Mouse (Mus musculus) kidney, adult 8-10 months (tissue): ENCODE data around the gene Adgrl3.

Experiments used
- DNase-seq, 2 experiments: peaks; one replicate each; pipeline ENCODE4 v3.0.0; 2022

Gene Adgrl3

DNA sequence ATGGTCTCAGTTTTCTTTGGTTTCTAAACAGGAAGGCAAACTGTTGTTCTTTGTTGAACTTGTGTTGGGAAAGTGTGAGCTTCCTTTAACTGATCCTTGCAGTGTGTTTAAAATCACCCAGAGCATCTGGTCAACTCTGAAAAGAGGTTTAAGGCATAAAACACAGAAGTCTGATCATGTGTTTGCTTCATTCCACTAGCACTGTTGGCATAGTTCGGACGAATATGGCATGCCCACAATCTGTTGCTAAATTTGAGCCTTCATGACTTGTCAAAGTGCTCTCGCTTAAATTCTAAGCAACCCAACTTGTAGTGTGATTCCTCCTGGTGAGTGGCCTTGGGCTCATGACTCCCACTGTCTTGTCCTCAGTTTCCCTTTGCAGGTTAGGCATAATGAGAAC, 249.8 kb downstream of the Adgrl3 start:
- DNase-seq: no peak

DNA sequence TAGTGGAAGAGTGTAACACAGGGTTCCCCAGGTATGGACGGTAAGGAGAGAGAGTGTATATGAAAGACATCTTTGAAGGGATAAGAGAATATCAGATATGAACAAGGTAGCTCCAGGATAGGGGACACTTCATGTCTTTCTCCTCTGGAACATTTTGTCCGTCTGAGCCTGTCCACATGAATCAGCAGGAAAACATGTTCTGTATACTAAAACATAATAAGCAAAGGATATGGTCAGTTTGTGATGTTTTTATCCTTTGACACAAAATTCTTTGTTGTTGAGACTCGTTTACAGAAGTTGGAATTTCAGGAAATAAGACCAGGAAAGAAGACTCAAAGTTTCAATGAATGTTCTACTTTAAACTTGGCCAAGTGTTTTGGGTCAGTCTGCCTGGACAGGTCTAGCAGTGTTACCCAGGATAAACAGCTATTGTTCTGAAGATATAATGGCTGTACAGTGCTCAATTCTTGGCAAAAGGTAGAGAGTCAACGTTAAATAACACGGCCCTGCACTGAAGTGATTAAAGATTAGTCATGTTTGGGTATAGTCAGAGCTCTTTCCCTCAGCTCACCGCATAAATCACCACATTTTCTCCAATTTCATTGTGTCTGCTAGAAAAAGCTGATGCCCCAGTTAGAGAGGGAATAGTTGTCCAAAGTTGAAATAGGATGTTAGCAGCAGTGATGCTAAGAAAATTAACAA, 255.6 kb downstream of the Adgrl3 start:
- no peak for DNase-seq

DNA sequence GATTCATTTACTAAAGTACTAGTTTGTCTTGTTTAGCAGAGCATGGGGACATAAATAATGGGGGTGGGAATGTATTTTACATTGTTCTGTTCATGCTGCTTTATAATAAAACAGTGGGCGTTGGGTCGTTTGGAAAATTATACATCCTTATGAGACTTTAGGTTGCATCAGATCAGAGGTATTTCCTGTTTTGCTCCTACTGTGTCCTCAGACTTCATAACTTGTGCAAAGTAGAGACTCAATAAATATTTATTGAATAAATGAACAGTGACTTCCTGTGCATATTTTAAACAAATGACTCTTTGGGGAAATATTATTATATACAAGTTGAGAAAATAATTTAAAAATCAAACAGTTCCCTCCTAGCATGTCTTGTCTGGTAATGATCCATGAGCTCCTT, 259.3 kb downstream of the Adgrl3 start:
- DNase-seq: no peak

DNA sequence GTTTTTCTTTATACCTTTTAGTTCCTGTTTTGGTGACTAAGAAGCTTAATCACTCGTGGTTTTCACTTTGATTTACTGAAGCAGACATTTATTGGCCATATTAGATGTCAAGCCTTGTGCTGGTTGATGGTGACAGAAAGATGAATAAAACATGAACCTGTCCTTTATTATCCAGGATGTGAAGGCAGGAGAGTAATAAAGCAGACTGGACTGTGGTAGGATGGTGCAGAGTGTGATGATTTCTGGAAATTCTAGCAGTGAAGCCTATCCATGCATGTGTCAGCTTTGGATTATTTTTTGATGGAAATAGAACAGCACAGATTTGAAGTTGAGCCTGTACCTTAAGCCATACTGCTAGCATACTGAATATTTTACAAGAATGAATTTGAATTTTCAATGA, 265.7 kb downstream of the Adgrl3 start:
- no peak for DNase-seq

DNA sequence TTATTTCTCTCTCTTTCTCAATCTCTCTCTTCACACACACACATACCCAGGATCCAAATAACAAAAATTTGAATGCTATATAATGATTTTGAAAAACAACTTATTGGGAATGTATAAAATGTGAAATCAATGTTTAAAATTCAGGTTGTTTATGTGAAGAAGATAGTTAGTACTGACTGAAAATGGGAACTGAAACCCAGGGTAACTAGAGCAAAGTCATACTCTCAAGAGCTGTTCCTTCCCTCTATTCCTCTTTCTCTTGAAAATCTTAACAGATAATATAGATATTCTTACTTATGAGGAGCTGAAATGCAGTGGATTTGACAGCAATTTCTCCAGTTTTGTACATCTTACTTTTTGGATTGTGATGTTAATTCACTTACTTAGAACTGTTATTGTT, 281.9 kb downstream of the Adgrl3 start:
- no peak for DNase-seq

DNA sequence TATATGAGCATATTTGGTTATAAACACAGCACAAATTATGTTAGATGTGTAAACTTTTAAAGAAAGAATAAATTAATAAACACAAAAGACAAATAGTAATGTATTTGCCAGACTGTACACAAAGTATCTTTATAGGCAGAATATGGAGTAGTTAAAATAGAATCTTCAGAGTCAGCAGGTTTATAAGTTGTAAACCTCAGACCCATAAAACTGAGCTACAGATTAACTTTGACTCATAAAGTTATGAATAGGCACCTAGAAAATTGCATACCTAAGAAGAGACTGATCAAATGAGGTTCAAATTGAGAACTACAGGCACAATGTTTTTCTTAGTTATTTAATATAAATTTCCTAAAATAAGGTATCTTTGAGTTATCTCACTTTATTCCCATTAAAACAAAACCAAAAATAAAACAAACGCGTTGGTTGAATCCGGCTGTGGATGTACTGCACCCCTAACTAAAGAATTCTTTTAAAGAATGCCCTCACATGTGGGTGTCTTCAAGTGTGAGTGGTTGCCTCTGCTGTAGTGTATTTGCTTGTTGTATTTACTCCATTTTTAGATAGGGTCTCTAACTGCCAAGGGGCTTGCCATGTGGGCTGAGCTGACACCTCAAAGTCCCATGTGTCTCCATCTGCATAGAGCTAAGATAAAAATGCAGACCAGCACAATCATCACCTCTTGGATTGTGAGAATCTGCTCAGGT, 297.6 kb downstream of the Adgrl3 start:
- DNase-seq: no peak

DNA sequence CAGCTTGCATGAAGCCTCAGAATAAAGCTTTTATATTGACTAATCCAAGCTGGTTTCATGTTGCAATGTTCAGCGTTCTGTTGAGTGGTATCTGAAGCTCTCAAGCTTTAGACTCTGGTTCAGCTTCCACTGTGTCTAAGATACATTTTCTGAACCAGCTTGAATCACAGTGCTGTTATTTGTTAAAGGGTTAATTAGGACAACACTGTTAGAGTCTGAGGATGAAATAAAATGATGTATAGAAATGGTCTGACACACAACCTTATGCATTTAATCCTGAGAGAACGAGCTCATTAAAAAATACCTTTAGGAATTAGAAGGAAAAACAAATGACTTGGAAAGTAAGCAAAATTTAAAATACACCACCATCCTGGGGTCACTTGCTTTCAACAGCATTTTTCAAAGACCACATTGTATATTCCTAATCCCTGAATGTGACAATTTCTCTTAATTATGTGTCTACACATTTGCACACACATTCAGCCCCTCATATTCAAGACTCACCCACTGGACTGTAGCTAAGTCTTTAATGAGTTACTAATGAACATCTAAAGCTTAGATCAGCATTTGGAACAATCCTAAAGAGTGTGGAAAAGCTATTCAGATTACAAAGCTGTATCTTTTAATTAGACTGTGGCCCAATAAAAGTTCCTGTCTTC, 301.5 kb downstream of the Adgrl3 start:
- no peak for DNase-seq

DNA sequence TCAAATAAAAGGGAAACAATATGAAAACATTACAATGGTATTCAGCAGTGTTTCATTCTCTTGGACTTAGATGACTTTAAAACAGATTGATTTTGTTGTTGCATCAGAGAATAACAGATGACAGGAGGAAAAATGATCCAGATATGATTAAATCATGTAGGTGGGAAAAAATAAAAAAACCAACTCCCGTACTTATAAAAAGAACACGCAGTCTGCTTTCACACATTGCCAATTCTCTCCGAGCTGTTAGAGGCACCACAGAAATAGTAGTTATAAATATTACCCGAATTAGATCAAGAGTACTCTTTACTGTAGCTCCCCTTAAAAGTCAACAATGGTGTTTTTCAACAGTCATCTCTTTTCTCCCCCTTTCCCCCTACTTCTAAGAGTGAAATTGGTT, 302.1 kb downstream of the Adgrl3 start:
- DNase-seq: no peak

DNA sequence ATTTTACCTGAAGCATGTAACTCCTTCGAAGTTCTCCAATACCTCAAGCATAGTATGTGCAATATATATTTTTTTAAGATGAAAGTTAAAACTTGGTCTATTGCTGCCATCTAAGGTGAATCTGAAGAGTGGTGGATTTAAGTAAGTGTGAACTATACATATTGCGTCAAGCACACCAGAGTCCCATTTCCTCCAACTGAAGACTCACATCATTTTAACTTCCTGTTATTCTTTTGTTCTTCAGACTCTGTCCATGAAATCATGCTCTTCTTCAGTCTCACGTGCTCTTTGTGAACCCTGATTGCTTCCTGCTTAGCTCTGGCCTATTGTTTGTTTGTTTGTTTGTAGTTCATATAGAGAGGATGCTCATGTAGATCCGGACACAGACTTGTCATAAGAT, 307.0 kb downstream of the Adgrl3 start:
- DNase-seq: no peak

DNA sequence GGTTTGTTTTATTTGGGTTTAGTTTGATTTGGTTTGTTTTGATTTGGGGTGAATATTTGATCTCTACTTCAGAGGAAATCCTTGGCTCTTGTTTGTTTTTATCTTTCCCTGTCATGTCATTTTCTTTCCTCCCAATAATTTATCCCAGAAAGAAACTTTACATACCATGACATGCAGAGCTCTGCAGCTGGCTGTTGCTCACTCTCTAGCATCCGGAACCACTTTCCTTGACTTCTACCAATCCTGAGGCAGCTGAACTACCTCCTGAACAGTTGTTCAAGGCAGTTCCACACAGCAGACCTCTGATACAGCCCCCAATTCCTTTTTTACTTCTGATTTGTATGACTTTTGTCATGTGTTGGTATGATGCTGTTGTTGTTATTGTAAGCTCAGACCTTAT, 307.5 kb downstream of the Adgrl3 start:
- DNase-seq: no peak

DNA sequence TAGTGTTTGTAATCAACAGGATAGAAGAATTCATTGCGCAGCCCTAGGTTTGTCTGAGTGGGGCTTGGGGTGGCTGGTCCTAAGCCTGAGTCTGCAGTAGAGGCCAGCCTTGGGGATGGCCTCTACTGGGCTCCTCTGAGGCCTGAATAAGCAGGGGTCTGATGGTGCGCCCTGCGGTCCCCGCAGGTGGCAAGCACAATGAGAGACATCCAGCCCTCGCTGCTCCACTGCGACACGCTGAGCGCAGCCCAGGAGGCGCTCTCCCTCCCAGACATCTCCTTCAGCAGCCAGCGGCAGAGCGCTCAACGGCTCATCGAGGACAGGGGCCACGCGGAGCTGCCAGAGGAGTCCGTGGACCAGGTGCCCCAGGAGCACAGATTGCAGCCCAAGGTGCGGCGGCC, 309.6 kb downstream of the Adgrl3 start:
- no peak for DNase-seq

DNA sequence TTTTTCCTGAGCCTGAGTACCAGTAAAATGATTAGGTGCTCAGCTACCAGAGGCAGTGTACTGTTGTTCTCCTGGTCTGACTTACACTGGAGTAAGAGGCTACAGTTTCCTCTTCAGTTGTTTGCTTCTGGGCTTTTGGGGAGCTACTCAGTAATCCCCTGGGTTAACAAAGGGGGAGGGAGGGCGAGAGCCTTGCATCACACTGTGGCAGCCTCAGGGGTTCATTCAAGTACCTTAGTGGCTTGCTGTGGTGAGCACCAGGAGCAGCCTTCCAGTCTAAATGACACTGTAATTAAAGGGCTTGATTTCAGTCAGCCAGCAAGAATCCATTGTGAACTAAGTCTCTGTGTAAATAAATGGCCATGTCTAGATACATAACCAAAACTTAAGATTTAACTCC, 324.4 kb downstream of the Adgrl3 start:
- no peak for DNase-seq

DNA sequence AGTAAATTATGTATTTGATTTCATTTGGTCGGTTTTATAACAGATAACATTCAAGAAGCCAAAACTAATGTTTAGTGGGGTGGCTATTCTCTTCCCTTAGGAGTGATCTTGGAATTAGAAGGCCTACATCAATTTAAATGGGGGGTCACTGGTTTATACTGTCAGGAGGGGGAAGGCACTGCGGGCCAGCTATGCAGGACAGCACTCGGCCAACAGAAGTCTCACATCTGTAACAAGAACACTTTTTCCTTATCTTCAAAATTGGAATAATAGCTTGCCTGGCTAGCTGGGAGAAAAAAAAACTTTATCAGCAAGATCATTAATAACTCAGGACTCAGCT, 325.1 kb downstream of the Adgrl3 start:
- DNase-seq: no peak

DNA sequence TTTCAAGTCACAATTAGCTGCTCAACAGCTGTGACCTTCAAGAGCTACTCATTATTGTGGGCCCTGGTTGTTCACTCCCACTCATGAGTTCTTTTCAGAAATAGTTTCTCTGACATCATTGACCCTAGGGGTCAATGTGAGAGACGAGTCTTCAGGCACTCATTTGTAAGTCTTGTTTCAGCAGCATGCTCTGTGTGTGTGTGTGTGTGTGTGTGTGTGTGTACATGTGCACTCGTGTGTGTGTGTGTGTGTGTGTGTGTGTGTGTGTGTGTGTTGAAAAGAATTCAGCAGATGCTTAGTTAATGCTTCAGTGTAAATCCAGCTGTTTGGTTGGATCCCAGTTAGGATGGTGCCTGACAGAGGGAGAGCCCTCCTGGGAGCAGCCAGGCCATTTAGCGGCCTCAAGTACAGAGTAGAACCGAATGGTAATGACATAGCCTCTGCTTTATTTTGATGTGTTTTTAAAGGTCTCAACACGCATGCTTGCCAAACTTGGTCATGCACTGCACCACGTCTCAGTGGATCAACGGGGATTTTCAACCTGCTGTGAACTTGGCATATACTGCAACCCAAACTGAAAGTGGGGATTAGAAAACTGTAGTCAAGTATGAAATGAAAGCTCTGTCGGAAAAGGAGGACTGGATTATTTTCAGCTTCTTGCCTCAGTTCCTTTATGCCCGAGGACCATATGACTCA, 325.6 kb downstream of the Adgrl3 start:
- no peak for DNase-seq

DNA sequence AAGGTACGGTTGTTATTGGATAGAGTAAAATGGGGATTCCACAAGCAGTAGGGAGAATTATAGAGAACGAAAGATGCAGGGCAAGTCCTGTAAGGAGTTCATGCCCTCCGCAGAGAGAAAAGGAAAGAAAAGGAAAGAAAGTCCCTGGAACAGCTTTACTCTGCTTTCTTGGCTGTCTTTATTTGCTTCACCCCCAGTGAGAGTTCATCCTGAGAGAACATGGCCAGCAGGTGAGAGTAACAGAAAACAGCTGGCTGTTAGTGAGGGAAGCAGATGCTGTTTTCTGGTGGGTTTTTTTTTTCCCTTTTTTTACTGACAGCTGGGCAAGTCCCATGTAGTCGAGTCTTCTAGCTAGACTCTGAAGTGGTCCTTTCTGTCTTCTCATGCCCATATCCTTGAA, 327.6 kb downstream of the Adgrl3 start:
- no peak for DNase-seq

DNA sequence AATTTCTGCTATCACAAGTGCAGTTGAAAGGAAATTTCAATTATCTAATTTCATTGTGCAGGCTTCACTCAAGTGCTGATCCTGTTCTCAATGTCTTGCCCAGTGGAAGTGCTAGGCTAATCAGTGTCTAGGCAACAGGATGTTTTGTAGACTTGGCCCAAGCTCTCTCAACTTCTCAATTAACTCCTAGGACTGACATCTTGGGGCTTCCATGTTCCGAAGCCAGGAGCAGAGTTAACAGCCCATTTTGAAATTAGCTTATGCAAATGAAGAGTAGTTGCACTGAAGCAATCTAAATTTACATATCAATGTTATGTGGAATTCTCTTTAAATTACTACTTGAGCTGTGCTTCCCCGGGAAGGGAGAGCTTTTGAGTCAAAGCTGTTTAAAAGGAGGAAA, 339.6 kb downstream of the Adgrl3 start:
- DNase-seq: no peak

DNA sequence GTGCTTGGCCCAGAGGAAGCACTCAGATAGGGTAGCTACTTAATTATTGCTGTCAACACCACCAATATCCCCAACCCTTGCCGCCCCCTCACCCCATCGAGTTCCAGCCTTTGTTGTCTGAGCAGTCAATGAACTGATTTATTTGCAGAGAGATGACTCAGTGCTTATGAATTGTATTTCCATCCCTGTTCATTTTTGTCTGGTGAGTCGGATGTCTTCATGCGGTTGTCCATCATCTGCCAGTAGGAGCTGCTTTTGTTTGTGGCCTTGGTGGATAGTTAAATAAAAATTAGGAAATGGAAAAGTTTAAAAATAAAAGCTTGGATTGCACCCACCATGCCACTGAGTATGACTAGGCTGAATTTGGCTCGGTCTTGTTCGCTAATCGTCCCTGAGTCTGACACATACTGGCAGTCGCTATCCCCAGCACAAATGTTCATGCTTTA, 344.3 kb downstream of the Adgrl3 start:
- DNase-seq: no peak

DNA sequence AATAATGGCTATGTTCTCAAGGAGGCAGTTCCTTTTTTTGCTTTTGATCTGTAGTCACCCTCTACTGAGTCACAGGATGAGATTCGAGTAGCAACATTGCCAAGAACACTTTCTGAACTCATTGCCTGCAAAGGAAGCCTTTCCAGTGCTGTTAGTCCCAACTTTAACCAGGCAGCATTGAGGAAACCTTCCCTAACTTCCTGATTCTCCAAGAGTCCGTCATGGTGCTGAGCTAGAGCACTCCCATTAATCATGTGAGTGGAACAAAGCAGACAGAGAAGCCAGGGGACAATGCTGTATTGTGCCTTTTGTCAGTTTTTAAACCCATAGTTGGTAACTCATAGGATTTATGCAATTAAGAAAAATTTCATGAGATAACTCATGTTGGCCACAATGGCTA, 345.3 kb downstream of the Adgrl3 start:
- DNase-seq: no peak

DNA sequence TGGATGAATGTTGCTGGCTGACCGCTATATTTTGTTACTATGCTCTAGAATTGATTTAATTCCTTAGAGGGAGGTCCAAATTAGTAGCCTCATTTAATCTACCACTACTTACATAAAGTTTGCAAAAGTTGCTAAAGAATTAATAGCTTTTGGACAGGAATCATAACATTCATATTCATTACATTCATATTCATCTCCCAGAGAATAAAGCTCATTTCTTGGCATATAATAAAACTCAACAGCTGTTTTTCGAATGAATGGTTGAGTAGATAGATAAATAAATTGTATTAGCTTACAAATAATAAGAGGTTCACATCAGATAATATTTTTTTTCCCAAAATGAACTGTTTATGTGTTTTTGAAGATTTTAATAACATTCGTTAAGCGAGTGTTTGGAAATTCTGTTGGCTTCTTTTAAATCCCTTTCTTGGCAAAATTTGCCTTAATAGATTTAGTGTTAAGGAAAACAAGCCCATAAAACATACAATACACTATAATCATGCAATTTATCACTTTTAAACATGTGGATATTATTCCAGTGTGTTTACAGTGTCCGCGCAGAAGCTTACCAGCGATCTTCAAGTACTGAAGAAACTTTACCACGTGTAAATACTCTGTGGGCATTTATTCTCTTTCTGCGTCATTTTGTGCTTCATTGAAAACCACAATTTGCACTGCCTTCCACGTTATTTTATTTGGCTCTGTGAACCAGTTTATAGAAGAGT, 350.4 kb downstream of the Adgrl3 start:
- no peak for DNase-seq

DNA sequence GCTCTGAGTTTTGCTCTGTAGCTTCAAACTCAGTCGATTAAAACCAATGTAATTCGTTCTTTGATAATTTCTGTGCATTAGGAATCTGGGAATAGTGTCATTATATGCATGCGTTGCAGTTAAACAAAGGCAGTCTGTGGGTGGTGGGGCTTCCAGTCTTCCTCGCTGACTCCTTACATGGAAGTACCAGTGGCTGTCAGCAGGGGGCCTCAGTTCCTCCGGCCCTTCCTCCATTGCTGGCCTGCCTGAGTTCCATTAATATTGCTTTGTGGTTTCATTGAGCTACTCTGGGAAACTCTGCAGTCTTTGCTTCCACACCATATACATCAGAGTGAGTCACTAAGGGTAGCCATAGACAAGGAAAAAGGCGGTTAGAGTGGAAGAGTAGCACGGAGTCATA, 356.1 kb downstream of the Adgrl3 start:
- no peak for DNase-seq

DNA sequence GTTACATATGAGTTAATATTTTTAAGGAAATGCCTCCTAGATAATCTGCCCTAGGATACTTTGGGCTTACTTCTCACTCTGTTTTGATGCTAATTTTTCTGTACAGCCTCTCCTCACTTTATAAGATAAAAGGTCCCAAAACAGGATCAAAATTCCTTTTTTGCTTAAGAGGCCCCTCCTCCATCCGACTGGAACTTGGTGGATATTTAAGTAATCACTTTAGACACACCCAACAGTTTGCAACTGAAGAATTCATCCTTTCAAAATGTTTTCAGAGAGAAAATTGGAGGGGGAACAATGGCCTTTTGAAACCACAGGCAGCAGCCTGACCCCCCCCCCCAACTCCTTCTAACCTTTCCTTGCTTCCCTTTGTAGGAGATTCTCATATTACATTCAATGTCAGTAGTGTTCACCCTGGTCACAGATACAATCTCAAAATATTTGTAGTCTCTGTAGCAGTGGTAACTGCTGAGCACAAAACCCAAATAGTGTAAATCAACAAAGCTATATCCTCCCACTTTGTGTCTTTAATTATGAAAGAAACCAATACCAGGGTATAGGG, 385.7 kb downstream of the Adgrl3 start:
- no peak for DNase-seq

DNA sequence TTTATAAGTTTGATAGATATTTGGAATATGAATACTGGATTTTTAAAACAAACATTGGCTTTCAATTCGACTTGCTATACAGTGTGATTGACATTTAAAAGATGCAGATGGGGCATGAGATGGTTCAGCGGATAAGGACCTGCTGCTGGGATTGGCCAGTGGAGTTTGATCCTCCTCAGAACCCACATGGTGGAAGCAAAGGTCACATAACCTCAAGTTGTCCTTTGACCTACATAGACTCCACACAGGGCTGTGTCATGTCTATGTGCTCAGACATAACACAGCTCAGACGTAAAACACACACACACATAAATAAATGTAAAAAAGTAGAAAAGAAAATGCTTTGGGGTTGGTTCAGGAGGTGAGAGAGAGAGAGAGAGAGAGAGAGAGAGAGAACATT, 397.4 kb downstream of the Adgrl3 start:
- DNase-seq: no peak

DNA sequence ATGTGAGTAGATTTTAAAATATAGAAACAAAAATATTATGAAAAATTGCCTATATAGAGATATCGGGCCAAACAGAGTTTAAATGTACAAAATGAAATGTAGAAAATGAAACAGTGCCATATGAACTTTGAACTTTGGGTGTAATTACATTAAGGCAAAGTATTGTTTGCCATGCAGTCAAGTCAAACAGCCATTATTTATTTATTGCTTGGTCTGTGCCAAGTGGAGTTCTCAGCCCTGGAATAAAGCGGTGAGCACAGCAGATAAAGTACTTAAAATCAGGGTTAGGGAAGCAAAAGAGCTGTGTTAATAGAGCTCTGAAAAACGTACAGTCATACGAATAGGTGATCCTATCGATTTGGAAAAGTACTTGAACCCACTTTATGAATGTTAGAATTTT, 407.5 kb downstream of the Adgrl3 start:
- DNase-seq: no peak
